Mouse (Mus musculus) erythroblast, embryonic 14.5 days (primary cell): Measurements from ENCODE around the gene Abca7.

ENCODE experiments used
- GATA1 ChIP-seq: IDR thresholded peaks from 2 replicates; pipeline ENCODE4 v1.6.1; 2012; ENCODE audit warnings: low read length, inconsistent platforms, mixed read lengths
- TAL1 ChIP-seq: IDR thresholded peaks from 3 replicates; pipeline ENCODE4 v1.6.1; 2012; ENCODE audit warnings: low read length, inconsistent platforms, mixed read lengths

GRCm38 (mm10) chr10:80022806-80023205 is 26.5 kb downstream of the Abca7 start:
- TF ChIP-seq TAL1 (no peak), GATA1 (no peak)
